Mouse (Mus musculus): Measurements from ENCODE around the gene Zfp428. TPM values are rescaled to one million over a fixed set of nuclear protein-coding genes. Genes with fewer than 3 reads are reported as not detected.

Gene Zfp428
- polyA plus RNA-seq, 1 experiment from 2014 or later, result 38.1 TPM

DNA sequence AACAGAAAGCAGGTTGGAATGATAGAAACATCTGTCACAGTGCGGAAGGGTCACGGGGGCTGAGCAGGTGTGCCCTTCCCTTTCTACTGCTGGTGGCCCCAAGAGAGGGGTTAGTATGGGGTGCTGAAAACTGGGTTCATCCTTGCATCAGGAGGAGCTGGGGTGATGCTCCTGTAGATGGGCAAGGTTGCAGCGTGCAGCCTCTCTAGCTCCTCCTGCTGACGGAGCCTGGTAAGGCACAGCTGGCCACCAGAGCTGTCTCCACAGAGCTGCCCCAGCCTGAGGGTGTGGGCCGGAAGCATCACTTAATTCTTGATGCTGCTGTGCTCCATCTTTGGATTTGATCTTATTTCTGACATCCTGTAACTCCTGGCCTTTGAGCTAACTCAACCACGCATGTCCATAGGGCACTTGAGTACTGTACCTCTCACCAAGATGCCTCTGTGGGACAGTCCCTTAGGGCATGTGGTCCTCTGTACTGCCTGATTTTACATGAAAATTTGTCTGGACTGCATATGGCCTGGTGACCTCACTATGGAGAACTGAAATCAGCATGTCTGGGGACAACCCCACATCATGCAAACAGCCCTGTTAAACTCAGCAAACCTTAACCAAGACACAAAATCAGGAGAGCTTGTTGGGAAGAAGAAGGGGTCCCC is 57.9 kb downstream of the Zfp428 start:
- H3K4me1 ChIP-seq, result no peaks in the 10 kb centered on the region
- H3K27ac ChIP-seq, result no peak overlapping the region
- no peak overlapping the region for H3K4me3 ChIP-seq (replicated peaks)
- H3K9me3 ChIP-seq, result no peaks in the 10 kb centered on the region
- H3K4me2 ChIP-seq, result no peak overlapping the region
- no peak overlapping the region for H3K9ac ChIP-seq
- 59% methylated on average over 6 of the region's 6 CpGs for whole genome bisulfite sequencing
- ATAC-seq (ENCODE audit: insufficient read depth, low FRiP score, low read depth), result no peak
- H3K36me3 ChIP-seq, result peaks cover 38% of the 10 kb centered on the region
- H3K27me3 ChIP-seq (replicated peaks), result no peaks in the 10 kb centered on the region

Other genes starting within 250 kb of the Zfp428 start
- 7.2 and 7.4 TPM in 2 replicates for gene Zfp93, start 236.6 kb upstream of the Zfp428 start, polyA plus RNA-seq (2015; fragmentation: Nextera tagmentation; extraction: Ambion mirVana)
- 29.6 and 31.3 TPM in 2 replicates for gene Zfp61, start 205.8 kb upstream of the Zfp428 start, polyA plus RNA-seq (2015; fragmentation: Nextera tagmentation; extraction: Ambion mirVana)
- gene Zfp94, start 190.3 kb upstream of the Zfp428 start, polyA plus RNA-seq (2015; fragmentation: Nextera tagmentation; extraction: Ambion mirVana), result 9.3 and 11.1 TPM in 2 replicates
- 0.15 TPM in 1 of 2 replicates, not detected in the other for gene Tescl, start 173.1 kb upstream of the Zfp428 start, polyA plus RNA-seq (2015; fragmentation: Nextera tagmentation; extraction: Ambion mirVana)
- 0.26 and 3.0 TPM in 2 replicates for gene Lypd5, start 157.8 kb upstream of the Zfp428 start, polyA plus RNA-seq (2015; fragmentation: Nextera tagmentation; extraction: Ambion mirVana)
- 7.1 and 14.4 TPM in 2 replicates for gene Kcnn4, start 136.7 kb upstream of the Zfp428 start, polyA plus RNA-seq (2015; fragmentation: Nextera tagmentation; extraction: Ambion mirVana)
- gene Smg9, start 107.4 kb upstream of the Zfp428 start, polyA plus RNA-seq (2015; fragmentation: Nextera tagmentation; extraction: Ambion mirVana), result 20.9 and 23.7 TPM in 2 replicates
- gene Irgc1, start 54.7 kb upstream of the Zfp428 start, polyA plus RNA-seq (2015; fragmentation: Nextera tagmentation; extraction: Ambion mirVana), result not detected in 2 replicates
- gene Plaur, start 44.5 kb upstream of the Zfp428 start, polyA plus RNA-seq (2015; fragmentation: Nextera tagmentation; extraction: Ambion mirVana), result 12.1 and 12.3 TPM in 2 replicates
- gene Cadm4, start 25.0 kb upstream of the Zfp428 start, polyA plus RNA-seq (2015; fragmentation: Nextera tagmentation; extraction: Ambion mirVana), result 4.7 and 6.3 TPM in 2 replicates
- gene AC161166.1, start 5.4 kb downstream of the Zfp428 start, polyA plus RNA-seq (2015; fragmentation: Nextera tagmentation; extraction: Ambion mirVana), result 0.19 and 0.40 TPM in 2 replicates
- 7.6 and 8.2 TPM in 2 replicates for gene Irgq, start 23.7 kb downstream of the Zfp428 start, polyA plus RNA-seq (2015; fragmentation: Nextera tagmentation; extraction: Ambion mirVana)
- gene Pinlyp, start 39.1 kb downstream of the Zfp428 start, polyA plus RNA-seq (2015; fragmentation: Nextera tagmentation; extraction: Ambion mirVana), result 1.9 and 6.8 TPM in 2 replicates
- 96.1 and 100.0 TPM in 2 replicates for gene Xrcc1, start 39.3 kb downstream of the Zfp428 start, polyA plus RNA-seq (2015; fragmentation: Nextera tagmentation; extraction: Ambion mirVana)
- gene Ethe1, start 80.5 kb downstream of the Zfp428 start, polyA plus RNA-seq (2015; fragmentation: Nextera tagmentation; extraction: Ambion mirVana), result 31.1 and 37.1 TPM in 2 replicates
- gene Zfp575, start 80.6 kb downstream of the Zfp428 start, polyA plus RNA-seq (2015; fragmentation: Nextera tagmentation; extraction: Ambion mirVana), result 4.3 and 5.0 TPM in 2 replicates
- gene Phldb3, start 103.8 kb downstream of the Zfp428 start, polyA plus RNA-seq (2015; fragmentation: Nextera tagmentation; extraction: Ambion mirVana), result 0.43 and 0.54 TPM in 2 replicates
- 22.6 and 42.2 TPM in 2 replicates for gene Lypd3, start 129.5 kb downstream of the Zfp428 start, polyA plus RNA-seq (2015; fragmentation: Nextera tagmentation; extraction: Ambion mirVana)
- 0.21 TPM in 1 of 2 replicates, not detected in the other for gene Tex101, start 169.7 kb downstream of the Zfp428 start, polyA plus RNA-seq (2015; fragmentation: Nextera tagmentation; extraction: Ambion mirVana)
- gene BC049730, start 202.2 kb downstream of the Zfp428 start, polyA plus RNA-seq (2015; fragmentation: Nextera tagmentation; extraction: Ambion mirVana), result not detected in 2 replicates
- gene Gm4763, start 219.9 kb downstream of the Zfp428 start, polyA plus RNA-seq (2015; fragmentation: Nextera tagmentation; extraction: Ambion mirVana), result not detected in 2 replicates